Mouse (Mus musculus) retina, postnatal 1 day (tissue): ENCODE data around the gene Barhl1.
A peak's percentile ranks its signal among the peaks of the same experiment; 100 is the strongest.

Experiments
- DNase-seq: peaks from one replicate; pipeline ENCODE4 v3.0.0-alpha.2; 2012

The Barhl1 gene

DNA sequence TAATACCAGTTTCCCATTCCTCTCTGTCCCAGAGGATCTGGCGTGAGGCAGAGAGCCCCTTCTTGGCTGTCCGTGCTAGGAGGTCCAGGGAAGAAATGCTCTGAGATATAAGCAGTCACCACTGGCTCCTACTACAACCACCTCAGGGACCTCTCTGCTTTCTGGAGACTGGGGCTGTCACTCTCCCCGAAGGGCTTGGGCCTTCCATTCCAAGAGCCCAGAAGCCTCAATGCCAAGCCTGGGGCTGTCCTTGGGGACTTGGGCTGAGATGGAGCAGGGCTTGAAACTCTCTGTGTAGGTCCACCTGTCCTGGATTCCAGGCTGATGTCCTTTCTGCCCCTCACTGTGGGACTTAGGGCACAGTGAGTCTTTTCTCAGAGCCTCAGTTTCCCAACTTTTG is 5.6 kb downstream of the Barhl1 start:
- no peak for DNase-seq

DNA sequence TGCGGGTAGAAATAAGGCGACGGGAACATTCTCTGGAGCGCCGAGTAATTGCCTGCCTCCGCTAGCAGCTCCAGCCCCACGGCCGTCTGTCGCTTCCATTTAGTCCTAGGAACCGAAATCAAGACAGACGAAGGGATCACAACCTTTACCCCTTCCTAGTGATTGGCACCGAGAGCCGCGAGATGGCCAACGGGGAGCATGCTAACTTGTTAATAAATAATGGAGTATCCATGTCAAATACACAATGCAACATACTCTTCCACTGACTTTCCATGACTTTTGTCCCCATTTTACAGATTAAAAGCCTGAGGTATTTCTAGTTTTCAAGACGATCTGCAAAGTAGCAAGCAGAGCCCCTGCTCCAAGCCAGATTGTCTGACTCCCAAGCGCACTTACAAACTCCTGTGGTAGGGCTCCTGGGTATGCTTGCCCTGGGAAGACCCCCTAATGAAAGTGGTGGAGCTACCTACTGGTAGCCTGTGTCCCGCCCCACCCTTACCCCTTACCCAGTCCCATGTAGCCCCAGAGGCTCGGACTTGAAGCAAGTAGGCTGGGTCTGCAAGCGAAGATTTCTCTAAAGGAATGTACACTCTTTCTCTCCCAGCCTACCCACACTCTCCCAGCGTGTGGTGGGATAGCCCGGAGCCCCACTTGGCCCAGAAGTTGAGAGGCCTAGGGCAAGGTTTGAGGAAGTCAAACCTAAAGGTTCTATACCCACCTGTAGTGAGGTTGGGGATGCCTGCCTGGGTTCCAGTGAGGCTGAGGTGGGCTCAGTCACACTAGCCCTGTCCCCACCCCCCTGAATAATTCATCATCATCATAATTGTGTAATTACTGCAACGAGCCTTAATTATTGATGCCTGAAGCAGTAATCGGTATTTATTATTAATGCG is 6.4 kb downstream of the Barhl1 start:
- no peak for DNase-seq

DNA sequence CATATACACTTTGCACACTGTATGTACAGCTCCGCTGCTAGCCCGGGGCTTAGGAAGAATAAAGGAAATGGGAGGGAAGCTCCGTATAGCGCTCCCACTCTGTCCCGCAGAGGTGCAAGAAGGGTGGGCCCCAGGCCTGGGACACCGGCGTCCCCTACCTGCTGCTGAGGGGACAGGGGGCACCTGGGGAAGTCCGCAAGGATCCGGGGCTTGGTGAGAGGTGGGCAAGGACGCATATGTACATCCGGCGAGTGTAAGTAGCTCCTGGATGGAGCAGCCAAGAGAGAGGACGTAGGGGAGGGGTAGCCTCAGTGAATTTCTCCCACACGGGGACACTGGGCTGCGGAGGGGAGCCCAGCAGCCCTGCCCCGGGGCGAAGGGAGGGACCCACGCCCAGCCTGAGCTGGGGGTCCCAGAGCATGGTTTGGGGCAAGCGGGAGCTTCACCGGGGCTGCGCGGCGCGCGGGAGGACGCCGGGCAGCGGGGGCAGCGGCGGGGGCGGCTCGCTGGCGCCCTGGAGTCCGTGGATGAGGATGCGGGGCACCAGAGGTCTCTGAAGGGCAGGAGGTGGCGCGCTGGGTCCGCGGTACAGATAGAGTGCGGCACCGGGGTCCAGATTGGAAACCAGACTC is 7.2 kb downstream of the Barhl1 start:
- no peak for DNase-seq

DNA sequence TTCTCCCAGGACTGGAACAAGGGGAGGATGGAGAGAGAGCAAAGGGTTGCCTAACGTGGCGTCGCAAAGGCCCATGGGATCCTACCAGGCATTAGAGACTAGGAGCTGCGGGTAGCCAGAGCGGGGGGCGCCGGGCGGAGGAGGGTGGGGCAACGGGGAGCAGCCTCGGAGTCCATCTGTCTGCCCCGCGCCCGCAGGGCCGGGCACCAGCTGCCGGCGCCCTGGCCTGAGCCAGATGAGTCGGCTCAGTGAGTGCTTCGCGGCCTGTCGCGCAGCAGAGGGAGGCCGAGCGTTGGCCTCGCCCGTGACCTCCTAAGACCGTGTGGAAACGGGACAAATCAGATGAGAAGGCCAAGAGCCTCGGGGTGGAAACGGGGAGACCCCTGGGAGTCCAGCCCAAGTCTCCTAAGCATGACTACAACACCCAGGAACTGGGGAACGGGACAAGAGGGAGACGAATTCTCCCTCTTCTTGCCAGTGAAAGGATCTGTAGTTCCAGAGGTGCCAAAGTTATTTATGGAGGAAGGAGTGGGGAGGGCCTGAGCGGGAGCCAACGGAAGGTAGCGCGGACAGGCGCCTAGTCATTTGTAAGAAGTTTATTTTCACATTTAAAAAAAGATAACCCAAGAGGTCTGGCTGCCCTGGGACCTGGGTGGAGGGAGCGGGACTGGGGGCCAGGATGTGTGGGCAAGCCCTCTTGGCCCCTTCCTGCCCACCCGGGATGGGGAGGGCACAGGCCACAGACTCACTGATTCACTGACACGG is 7.9 kb downstream of the Barhl1 start:
- peak; percentile 85 for DNase-seq

DNA sequence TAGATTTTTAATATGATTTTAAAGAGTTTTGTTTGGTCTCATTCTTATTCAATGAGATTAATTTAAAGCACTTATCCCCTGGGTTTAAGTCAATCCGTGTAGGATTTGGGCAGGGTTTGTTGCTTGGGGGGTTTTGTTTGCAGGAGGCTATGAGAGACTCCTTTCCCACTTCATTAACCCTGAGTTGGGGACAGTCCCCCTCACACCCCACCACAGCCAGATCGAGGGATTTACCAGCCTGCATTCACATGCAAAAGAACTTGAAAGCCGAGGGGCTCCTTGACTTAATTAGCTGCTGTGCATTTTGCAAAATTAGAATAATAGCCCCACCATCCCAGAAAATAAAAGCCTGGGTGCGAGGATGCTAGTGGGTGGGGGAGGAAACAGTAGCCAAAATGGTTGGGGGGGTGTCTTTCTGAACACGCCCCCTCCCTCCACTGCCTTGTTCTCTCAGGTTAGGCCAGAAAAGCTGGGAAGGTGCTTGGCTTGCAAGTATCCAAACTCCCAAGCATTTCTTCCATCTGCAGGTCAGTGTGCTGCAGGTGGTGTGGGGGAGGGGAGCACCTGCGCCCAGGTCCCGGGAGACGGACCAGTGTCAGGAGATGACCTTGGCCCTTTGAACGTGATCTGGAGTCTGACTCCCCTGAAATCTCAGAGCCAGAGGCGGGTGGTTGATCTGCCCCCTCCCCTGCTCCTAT is 8.6 kb downstream of the Barhl1 start:
- DNase-seq: no peak

DNA sequence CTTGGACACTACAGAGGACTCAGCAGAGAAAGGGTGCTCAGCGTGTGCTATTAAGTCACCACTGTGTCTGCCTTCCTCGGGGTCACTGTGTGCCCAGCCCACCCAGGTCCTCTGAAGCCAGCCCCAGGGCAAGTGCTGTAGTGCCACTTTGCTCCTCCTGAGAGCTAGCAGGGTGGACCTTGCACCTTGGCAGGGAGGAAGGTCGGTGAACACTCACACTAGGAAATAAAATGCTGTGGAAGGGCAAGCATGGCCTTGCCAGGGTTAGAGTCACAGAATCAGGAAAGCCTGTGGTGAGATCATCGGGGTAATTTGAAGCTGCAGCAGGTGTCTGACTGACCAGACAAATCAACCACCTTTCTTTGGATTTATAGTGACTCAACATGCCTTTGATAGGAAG is 10.9 kb downstream of the Barhl1 start:
- no peak for DNase-seq

DNA sequence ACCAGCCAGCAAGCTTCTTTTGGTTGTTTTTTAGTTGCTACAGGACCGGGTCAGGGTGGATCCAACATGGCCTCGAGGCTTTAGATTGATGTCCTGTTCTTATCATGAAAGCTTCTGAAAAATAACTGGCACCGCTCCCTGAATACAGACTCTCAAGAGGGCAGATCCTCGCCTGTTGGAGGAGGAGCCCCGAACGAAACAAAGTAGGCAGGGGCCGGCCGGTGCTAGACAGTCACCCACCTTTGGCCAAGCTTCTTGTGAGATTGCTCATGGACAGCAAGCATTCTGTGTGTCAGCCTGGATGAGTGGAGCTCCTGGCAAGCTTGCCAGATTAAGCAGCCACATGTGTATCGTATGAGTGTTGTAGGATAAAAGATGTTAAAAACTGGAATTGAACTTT is 11.7 kb downstream of the Barhl1 start:
- DNase-seq: no peak

DNA sequence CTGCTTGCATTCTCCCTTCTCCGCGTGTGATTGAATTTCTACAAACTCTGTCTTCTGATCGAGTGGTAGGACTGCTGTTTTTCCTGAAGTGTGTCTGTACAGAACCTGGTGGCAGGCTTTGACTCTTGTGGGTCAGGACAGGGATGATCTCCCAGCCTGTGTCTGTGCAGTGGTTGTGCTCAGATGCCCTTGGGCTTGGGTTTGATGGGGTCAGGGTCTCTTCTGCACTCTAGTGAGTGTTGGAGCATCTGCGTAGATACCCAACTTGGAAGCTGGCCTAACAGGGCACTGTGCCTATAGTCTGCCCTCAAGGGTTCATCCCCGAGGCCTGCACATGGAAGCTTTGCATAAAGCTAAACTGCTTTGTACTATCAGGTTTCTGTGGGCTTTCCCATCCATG is 12.6 kb downstream of the Barhl1 start:
- DNase-seq: no peak

DNA sequence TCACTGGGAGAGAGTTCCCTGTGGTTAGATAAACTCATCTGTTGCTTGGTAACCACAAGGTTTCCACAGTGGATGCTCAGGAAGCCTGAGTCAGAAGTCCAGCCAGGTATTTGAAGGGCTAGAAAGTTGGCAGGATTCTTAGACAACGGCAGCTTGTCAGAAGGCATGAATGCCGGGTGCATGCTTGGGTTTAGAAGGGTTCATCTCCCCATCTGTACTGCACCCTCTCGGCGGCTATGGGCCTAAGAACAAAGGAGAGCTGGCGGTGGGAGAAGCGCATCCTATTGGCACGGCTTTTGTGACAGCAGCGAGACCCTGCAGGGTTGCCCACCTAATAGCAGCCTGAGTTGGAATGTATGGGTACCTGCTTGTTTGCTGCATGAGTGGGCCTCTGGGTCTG is 14.2 kb downstream of the Barhl1 start:
- DNase-seq: no peak

DNA sequence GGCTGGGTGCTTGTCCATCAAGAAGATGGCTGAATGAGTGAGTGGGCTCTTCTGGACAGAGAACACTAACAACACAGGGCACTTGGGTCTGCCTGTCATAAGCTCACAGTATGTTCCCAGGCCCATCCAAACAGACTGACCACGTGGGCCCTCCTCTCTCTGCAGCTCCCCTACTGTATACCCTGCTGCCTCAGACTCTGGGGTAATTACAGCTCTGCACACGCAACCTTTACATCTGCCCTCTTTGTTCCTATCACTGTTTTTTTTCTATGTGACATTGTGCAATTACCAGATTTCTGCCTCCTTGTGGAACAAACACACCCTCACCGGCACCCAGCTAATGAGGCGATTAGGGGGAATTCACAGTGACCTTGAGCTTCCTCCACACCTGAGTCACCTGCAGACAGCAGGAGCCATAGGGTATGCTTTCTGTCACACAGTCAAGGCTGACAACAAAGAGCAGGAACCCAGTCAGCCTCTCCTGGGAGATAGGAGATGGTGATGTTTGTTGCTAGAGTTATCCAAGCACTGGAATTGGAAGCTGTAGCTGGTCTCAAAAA is 19.0 kb downstream of the Barhl1 start:
- no peak for DNase-seq

DNA sequence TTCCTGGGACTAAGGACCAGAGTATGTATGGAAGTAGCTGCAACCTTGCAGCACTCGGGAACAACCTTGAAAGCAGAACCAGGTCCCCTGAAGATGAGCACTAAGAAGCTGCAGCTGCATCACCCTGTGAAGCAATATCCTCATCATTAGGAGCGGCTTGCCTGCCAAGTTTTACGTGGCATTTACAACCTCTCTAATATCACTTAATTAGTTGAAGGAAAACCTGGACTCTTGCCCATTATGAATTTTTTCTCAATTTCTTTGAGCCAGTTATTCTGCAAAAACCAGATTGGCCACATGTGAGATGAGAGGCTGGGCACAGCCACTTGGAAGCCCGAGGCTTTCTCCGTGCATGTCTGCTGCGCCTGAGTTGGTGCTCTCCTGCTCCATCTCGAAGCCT is 20.6 kb downstream of the Barhl1 start:
- no peak for DNase-seq

DNA sequence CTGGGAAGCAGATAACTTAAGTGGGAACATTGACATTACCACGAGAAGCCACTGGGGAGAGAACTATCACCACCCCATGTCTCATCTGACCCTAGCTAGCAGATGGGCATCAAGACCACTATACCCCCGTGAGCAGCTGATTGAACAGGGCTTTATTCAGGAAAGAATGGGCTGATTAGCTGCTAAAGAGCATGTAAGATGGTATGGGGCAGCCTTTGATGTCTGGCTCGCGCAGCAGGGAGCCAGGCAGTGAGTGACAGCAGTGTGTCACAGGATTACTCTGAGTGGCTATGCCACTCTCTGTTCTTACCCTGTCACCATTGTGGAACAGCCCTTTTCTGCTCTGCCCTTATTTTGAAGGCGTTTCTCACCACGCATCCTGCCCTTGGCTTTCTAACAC is 22.9 kb downstream of the Barhl1 start:
- DNase-seq: peak; percentile 24

DNA sequence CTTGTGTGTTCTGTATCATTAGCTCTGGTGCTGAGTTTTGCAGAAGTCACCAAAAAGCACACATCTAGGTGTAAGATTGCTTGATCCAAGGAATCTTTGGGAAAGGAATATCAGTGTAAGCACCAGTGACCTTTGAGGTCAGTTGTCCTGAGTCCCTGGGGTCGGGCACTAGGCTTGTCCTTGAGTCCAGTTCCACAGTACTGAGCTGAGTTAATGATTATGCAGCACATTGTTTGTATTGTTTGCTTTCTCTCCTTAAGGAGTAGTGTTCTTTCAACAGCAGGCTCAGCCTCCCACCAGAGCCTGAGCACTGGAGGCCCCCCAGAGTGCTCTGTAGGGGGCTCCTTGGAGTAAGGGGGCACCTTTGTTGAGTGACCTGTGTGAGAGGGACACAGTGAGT is 23.7 kb downstream of the Barhl1 start:
- no peak for DNase-seq

DNA sequence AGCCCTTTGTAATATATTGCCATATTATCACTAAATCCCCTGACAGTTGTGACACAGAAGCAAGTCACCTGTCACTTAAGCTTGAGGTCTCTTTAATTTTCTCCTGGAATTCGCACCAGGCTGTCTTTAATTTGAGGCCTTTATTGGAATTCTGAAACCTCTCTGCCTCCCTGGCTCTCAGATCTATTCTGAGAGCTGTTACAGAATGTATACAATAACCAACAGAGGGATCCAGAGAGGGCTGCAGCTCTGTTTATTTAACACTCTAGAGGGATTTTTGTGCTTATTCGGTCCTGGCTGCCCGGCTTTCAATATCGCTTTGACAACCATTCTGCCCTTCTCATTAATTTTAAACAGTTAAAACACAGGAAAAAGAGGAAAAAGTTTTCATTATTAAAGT is 31.6 kb downstream of the Barhl1 start:
- DNase-seq: no peak

DNA sequence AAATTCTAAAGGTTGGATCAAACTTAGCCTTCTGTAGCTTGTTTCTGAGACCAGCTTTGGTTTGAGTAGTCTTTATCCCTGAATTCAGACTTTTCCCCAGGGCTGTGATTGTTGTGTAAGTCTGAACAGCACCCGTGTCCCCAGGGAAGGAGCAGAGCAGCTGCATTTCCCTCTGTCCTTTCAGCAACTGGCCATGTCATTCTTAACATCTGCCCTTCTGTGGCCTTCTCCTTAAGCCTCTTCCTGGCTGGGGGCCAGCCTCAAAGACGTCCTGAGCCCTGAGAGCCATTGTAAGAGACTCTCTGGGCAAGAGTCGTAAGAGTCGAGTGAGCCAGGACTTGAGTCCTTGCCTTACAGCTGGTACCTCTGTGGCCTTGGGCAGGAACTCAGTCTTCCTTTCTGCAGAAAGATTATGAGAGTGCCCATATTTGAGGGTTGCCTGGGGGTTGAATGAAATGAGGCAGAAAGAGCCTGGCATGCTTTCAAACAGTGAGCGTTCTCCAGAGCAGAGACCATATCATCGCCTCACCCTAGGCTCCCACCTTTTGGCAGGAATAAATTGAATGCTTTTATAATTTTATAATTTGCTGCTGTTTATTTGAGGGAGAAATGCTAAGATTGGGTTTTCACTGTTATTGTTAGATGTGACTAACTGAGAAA is 33.5 kb downstream of the Barhl1 start:
- DNase-seq: peak; percentile 16

DNA sequence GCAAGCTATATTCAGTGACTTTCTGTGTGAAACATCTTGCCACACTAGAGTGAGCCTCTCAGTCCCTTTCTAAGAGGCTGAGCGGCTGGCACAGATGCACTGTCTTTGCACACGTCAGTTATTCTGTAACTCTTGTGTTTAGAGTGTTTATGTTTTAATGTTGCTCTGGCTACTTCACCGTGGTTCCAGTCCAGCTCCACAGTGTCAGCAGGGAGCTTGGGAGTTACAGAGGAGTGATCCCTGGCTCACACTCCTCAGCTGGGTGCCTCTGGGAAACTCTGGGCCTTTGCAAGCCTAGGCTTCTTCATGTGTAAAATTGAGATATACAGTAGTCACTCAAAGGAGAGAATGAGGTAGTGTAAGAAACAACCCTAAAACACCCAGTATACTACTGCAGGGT is 34.4 kb downstream of the Barhl1 start:
- no peak for DNase-seq

DNA sequence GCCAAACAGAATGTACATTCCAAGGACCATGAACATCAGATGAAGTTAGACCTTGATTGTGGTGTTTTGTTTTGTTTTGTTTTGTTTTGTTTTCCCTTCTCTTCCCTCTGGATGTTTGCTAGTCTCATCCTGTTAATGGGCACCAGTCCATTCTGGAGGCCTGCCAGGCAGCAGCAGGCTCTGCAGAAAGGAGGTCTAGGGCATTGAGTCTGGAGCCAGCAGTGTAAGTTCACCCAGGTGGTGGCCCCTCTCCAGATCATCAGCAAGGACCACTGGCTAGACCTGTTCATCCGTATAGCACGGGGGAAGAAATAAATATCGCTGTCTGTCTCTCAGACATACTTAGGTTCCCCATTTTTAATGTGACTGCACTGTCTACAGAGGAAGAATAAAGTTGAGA is 35.2 kb downstream of the Barhl1 start:
- no peak for DNase-seq

DNA sequence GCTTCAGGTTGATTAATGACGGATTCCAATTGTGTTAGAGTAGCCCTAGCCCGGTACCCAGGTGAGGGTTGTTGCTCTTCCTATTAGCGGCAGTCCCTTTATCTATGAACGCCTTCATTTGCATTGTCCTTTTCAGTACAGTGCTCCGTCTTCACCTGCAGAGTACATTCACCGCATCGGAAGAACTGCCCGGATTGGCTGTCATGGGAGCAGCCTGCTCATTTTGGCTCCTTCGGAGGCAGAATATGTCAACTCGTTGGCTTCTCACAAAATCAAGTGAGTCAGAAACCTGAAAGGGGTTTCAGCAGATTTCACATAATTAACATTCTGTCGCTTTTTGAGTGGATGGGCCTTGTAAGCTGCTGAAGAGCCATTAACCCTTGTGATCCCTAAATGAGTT is 40.9 kb downstream of the Barhl1 start:
- DNase-seq: no peak

DNA sequence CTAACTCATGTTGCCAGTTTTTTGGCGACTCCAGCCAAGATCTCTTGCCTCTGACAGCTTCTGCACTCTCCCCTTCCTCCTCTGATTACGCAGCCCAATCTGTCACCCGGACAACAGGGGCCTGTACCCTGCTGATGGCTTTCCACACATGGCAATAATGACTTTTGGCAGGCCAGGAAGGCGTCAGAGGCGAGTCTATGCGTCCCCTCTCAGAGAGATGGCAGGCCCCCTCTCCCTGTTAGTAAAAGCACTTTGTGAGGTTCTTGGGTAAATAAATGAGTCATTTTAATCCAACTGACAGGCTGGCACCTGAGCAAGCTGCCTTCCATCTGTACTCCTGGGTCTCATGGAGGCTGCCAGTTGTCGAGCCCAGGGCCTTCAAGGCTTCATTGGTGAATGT is 49.0 kb downstream of the Barhl1 start:
- DNase-seq: no peak

DNA sequence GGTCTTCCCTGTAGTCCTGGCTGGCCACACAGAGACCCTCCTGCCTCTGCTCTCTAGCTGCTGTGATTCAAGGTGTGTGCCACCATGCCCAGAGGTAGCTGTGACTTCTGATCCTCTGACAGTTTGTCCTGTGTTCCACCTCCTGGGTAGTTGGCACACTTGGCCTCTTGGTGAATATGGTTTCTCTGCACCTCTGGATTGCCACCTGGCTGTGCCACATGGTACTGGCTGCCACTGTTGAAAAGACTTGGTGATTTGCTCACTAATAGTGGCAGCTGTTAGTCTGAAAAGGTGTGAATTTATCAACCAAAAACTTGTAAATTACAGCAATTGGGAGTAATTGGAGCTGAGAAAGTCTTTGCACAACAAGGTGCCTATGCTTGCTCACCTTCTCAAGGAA is 52.6 kb downstream of the Barhl1 start:
- no peak for DNase-seq

DNA sequence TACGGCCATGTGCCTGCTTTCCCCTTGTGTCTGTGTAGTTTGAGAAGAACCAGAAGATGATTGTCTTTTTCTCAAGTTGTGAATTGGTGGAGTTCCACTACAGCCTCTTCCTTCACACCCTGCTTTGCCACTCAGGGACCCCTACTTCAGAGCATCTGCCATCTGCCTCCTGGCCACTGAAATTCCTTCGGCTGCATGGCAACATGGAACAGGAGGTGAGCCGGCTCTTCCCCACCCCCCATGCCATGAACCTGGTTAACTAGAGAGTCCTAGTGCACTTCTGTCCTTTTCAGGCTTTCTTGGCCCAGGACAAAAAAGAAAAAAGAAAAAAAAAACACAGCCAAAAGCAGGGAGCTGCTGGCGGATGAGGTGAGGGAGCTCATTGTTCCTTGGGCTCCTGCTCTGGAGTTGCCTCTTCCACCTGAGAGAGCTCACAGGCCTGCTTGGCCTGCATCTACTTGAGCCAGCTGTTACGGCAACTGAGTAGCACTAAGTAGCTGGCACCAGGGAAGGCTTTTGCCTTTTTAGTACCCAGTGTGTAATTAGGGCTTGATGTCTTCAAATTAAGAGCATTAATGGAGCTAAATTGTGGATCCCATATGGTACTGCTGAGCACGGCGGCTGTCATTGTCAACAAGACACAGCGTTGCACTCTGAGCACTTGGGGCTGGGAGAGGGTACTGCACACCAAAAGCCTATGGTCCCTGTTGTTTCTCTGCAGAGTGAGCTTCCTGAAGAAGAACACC is 55.6 kb downstream of the Barhl1 start:
- DNase-seq: peak; percentile 60

DNA sequence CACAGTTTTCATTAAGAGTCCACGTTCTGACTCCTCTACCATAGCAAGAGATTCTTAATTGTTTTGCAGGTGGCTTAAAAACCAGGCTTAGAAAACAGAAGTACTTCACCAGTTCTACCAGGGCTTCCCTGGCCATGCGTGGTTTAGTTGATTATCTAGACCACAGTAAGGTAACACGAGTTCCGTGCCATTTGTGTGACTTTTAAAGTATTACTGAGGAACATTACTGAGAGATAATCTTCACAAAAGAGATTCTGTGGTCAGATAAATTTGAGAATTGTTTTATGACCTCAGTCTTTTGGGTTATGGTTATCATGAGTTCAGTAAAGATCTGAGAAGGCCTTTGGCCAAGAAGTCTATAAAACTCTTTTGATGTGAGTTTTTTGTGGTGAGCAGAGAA is 57.2 kb downstream of the Barhl1 start:
- DNase-seq: no peak
